Comparison of ENCODE assay signal across 19 mouse cellular contexts in genomic region chr8:102845362-102845761, GRCm38 (mm10). TPM values are rescaled to one million over a fixed set of nuclear protein-coding genes. Genes with fewer than 3 reads are reported as not detected.
DNase-seq lines count a peak whose midpoint lies in the region; ATAC-seq and TF ChIP-seq lines count a peak whose summit lies in the region.
"Had no signal": no experiment of that assay in that cellular context is flagged by ENCODE, and none has a peak within 500 bp of the region (broad histone marks: within the 10 kb centered on the region; RNA-seq: fewer than 3 reads in every experiment).

No protein-coding gene starts in this region.

- peak; percentile 65 for ATAC-seq in intestine, embryonic 16.5 days
- no peak for ATAC-seq in hindbrain, embryonic 13.5 days (ENCODE audit: low FRiP score)
- ATAC-seq: forebrain, embryonic 14.5 days; liver, embryonic 12.5 days; midbrain, embryonic 15.5 days had no signal

- H3K36me3 ChIP-seq in intestine, embryonic 16.5 days (ENCODE audit: control insufficient read depth, insufficient read depth, low read length), result no peaks in the 10 kb centered on the region
- no peaks in the 10 kb centered on the region for H3K36me3 ChIP-seq in kidney, adult 2 months (ENCODE audit: control insufficient read depth, insufficient read depth, low read length)
- H3K36me3 ChIP-seq in hindbrain, embryonic 13.5 days, result no peaks in the 10 kb centered on the region
- H3K36me3 ChIP-seq: embryonic facial prominence, embryonic 13.5 days; heart, embryonic 15.5 days; limb, embryonic 12.5 days; liver, embryonic 12.5 days; midbrain, embryonic 15.5 days had no signal

- H3K4me1 ChIP-seq in intestine, embryonic 16.5 days (ENCODE audit: control insufficient read depth, insufficient read depth, low read length), result no peaks in the 10 kb centered on the region
- H3K4me1 ChIP-seq in kidney, adult 2 months (ENCODE audit: control insufficient read depth, insufficient read depth, low read length), result no peaks in the 10 kb centered on the region
- no peaks in the 10 kb centered on the region for H3K4me1 ChIP-seq in hindbrain, embryonic 13.5 days (replicated peaks)
- H3K4me1 ChIP-seq: embryonic facial prominence, embryonic 13.5 days; heart, embryonic 15.5 days; limb, embryonic 12.5 days; liver, embryonic 12.5 days; midbrain, embryonic 15.5 days had no signal

- H3K4me3 ChIP-seq in intestine, embryonic 16.5 days (ENCODE audit: low read length), result no peak overlapping the region
- no peak overlapping the region for H3K4me3 ChIP-seq in kidney, adult 2 months (ENCODE audit: insufficient read depth, low read depth, low read length)
- no peak overlapping the region for H3K4me3 ChIP-seq in hindbrain, embryonic 13.5 days
- H3K4me3 ChIP-seq: embryonic facial prominence, embryonic 13.5 days; heart, adult 2 months; heart, embryonic 15.5 days; limb, embryonic 12.5 days; liver, embryonic 12.5 days; midbrain, embryonic 15.5 days; myocyte had no signal

- no peak overlapping the region for H3K27ac ChIP-seq in intestine, embryonic 16.5 days (ENCODE audit: low read length)
- no peak overlapping the region for H3K27ac ChIP-seq in kidney, adult 2 months (ENCODE audit: insufficient read depth, low read depth, low read length)
- H3K27ac ChIP-seq in hindbrain, embryonic 13.5 days, result no peak overlapping the region
- H3K27ac ChIP-seq: embryonic facial prominence, embryonic 13.5 days; heart, adult 2 months; heart, embryonic 15.5 days; limb, embryonic 12.5 days; liver, embryonic 12.5 days; midbrain, embryonic 15.5 days had no signal

- TF ChIP-seq CTCF in kidney, adult 2 months (conservative IDR thresholded peaks at IDR 0.05; ENCODE audit: insufficient read depth, insufficient read length, low read depth, low read length), result no peak

- no peak overlapping the region for H3K9ac ChIP-seq in intestine, embryonic 16.5 days (ENCODE audit: low read depth, low read length)
- no peak overlapping the region for H3K9ac ChIP-seq in hindbrain, embryonic 13.5 days
- H3K9ac ChIP-seq: embryonic facial prominence, embryonic 13.5 days; heart, embryonic 15.5 days; limb, embryonic 12.5 days; liver, embryonic 12.5 days; midbrain, embryonic 15.5 days had no signal

- peak; percentile 60 for DNase-seq in kidney, adult 2 months
- DNase-seq in kidney, postnatal 14 days, result peak; percentile 43
- peak; percentile 2 for DNase-seq in lung, postnatal 36 days
- DNase-seq in embryo, embryonic 10.5 days (ENCODE audit: low spot score), result no peak
- no peak for DNase-seq in cerebellum, adult 11 months
- DNase-seq: adrenal gland, adult 8-10 months; cerebellum, postnatal 10 days; gastrocnemius, postnatal 14 days; heart, adult 2 months; thymus, adult 2 months had no signal

- no peak for TF ChIP-seq POLR2A in kidney, adult 2 months (IDR thresholded peaks at IDR 0.05; ENCODE audit: low read depth, low read length)

- H3K9me3 ChIP-seq in intestine, embryonic 16.5 days (ENCODE audit: control insufficient read depth, low read length), result no peaks in the 10 kb centered on the region
- H3K9me3 ChIP-seq in hindbrain, embryonic 13.5 days, result no peaks in the 10 kb centered on the region
- H3K9me3 ChIP-seq: embryonic facial prominence, embryonic 13.5 days; heart, embryonic 15.5 days; limb, embryonic 12.5 days; liver, embryonic 12.5 days; midbrain, embryonic 15.5 days had no signal

- H3K4me2 ChIP-seq in intestine, embryonic 16.5 days (ENCODE audit: low read depth, low read length), result no peak overlapping the region
- H3K4me2 ChIP-seq in hindbrain, embryonic 13.5 days, result no peak overlapping the region
- H3K4me2 ChIP-seq: embryonic facial prominence, embryonic 13.5 days; heart, embryonic 15.5 days; limb, embryonic 12.5 days; liver, embryonic 12.5 days; midbrain, embryonic 15.5 days had no signal

- no peaks in the 10 kb centered on the region for H3K27me3 ChIP-seq in intestine, embryonic 16.5 days (replicated peaks; ENCODE audit: control insufficient read depth, insufficient read depth, low read length)
- no peaks in the 10 kb centered on the region for H3K27me3 ChIP-seq in kidney, adult 2 months (replicated peaks; ENCODE audit: control insufficient read depth, insufficient read depth, low read length)
- H3K27me3 ChIP-seq in hindbrain, embryonic 13.5 days, result no peaks in the 10 kb centered on the region
- H3K27me3 ChIP-seq: embryonic facial prominence, embryonic 13.5 days; heart, embryonic 15.5 days; limb, embryonic 12.5 days; liver, embryonic 12.5 days; midbrain, embryonic 15.5 days had no signal

RNA-seq across cellular contexts. Expression of gene Cdh11, which starts 59.9 kb away (rescaled TPM):
- 53.6 and 55.8 TPM in 2 replicates for polyA plus RNA-seq in intestine, embryonic 16.5 days (2015; fragmentation: Nextera tagmentation; extraction: Ambion mirVana)
- polyA plus RNA-seq in kidney, adult 2 months (2012; rRNA removed), result 12.5 and 12.6 TPM in 2 replicates
- 34.9 and 41.3 TPM in 2 replicates for polyA plus RNA-seq in hindbrain, embryonic 13.5 days (2015; fragmentation: Nextera tagmentation; extraction: Ambion mirVana)

Comparison
In these comparisons a context has a peak if more than half of its experiments do, and no peak if none do; other contexts are left out.
1. DNase-seq: peak in kidney, adult 2 months (single experiment), kidney, postnatal 14 days (single experiment) and lung, postnatal 36 days (single experiment); none in embryo, embryonic 10.5 days (single experiment) and cerebellum, adult 11 months (single experiment).